Mouse (Mus musculus) midbrain, embryonic 16.5 days (tissue): Measurements from ENCODE around the gene Tctn3. TPM values are rescaled to one million over a fixed set of nuclear protein-coding genes. Genes with fewer than 3 reads are reported as not detected.
"Not testable (repeated sequence)": the region's sequence is repeated elsewhere in the genome, so short reads cannot be mapped to it uniquely, and the experiment has no call there.

Source experiments
- ATAC-seq: fragments of 200-750 bp; cut with Nextera tagmentation; 2 replicates; pipeline ENCODE4 v1.8.0; 2017; ENCODE audit warnings: moderate TSS enrichment
- H3K27ac ChIP-seq: fragments of 300-500 bp; sonication (generic); 2 replicates; pipeline ENCODE4 v1.5.1; 2014; ENCODE audit warnings: mild to moderate bottlenecking, low read length, mixed read lengths
- H3K27me3 ChIP-seq: fragments of 300-500 bp; sonication (generic); 2 replicates; pipeline ENCODE4 v1.6.1; 2014; ENCODE audit warnings: low read depth, low read length, mixed read lengths; ENCODE audit not compliant: control insufficient read depth, insufficient read depth
- H3K36me3 ChIP-seq: fragments of 300-500 bp; sonication (generic); 2 replicates; pipeline ENCODE4 v1.6.1; 2014; ENCODE audit warnings: mild to moderate bottlenecking, low read length, moderate library complexity, mixed read lengths; ENCODE audit not compliant: control insufficient read depth, insufficient read depth
- H3K4me1 ChIP-seq: fragments of 300-500 bp; sonication (generic); 2 replicates; pipeline ENCODE4 v1.6.1; 2014; ENCODE audit warnings: mild to moderate bottlenecking, low read length, mixed read lengths; ENCODE audit not compliant: control insufficient read depth, insufficient read depth
- H3K4me2 ChIP-seq: fragments of 300-500 bp; sonication (generic); 2 replicates; pipeline ENCODE4 v1.6.1; 2014; ENCODE audit warnings: mild to moderate bottlenecking, low read length, mixed read lengths
- H3K4me3 ChIP-seq: fragments of 300-500 bp; sonication (generic); 2 replicates; pipeline ENCODE4 v1.5.1; 2014; ENCODE audit warnings: low read depth, mild to moderate bottlenecking, low read length, moderate library complexity, mixed read lengths
- H3K9ac ChIP-seq: fragments of 300-500 bp; sonication (generic); 2 replicates; pipeline ENCODE4 v1.6.1; 2014; ENCODE audit warnings: low read depth, low read length, mixed read lengths
- H3K9me3 ChIP-seq: fragments of 300-500 bp; sonication (generic); replicated peaks from 2 replicates; pipeline ENCODE4 v1.6.1; 2014; ENCODE audit warnings: mild to moderate bottlenecking, low read length, mixed read lengths; ENCODE audit not compliant: control insufficient read depth, poor library complexity, severe bottlenecking
- WGBS: fragments of 180-500 bp; shearing (Covaris S2); extraction: QIAGEN DNeasy Blood & Tissue Kit; methylation state at CpG from one replicate; pipeline ENCODE4 v1.1.7; 2014; 5-methylcytosine and 5-hydroxymethylcytosine counted together
- polyA plus RNA-seq: library from polyadenylated mRNA; unstranded; fragments of >200 nt; fragmentation: Nextera tagmentation; extraction: Ambion mirVana; gene quantifications from 2 replicates; pipeline ENCODE4 v1.2.1, GENCODE M21; 2015

The Tctn3 gene
- polyA plus RNA-seq, 1 experiment from 2014 or later = 17.7 TPM

- Histone ChIP-seq H3K9me3 (no peaks in the 10 kb centered on the region), H3K27me3 (no peaks in the 10 kb centered on the region), H3K36me3 (no peaks in the 10 kb centered on the region), H3K4me3 (no peak overlapping the region), H3K9ac (no peak overlapping the region), H3K27ac (no peak overlapping the region), H3K4me2 (no peak overlapping the region), H3K4me1 (no peaks in the 10 kb centered on the region)
- WGBS = 83% methylated on average over 5 of the region's 5 CpGs
- ATAC-seq = no peak
Observed at GRCm38 (mm10) chr19:40632668-40633067, 20.6 kb upstream of the Tctn3 start.

GRCm38 (mm10) chr19:40632193-40632592 lies 20.2 kb upstream of the Tctn3 start:
- no peak overlapping the region for H3K27ac ChIP-seq
- no peaks in the 10 kb centered on the region for H3K9me3 ChIP-seq
- 89% methylated on average over 3 of the region's 3 CpGs for WGBS
- ATAC-seq = no peak
- H3K4me3 ChIP-seq = no peak overlapping the region
- H3K36me3 ChIP-seq = no peaks in the 10 kb centered on the region
- H3K4me2 ChIP-seq = no peak overlapping the region
- no peaks in the 10 kb centered on the region for H3K4me1 ChIP-seq
- no peaks in the 10 kb centered on the region for H3K27me3 ChIP-seq
- no peak overlapping the region for H3K9ac ChIP-seq

GRCm38 (mm10) chr19:40630606-40631005 lies 18.6 kb upstream of the Tctn3 start:
- no peak overlapping the region for H3K4me2 ChIP-seq
- WGBS = 83% methylated on average over 7 of the region's 7 CpGs
- no peaks in the 10 kb centered on the region for H3K27me3 ChIP-seq
- ATAC-seq = no peak
- H3K9ac ChIP-seq = no peak overlapping the region
- no peaks in the 10 kb centered on the region for H3K9me3 ChIP-seq
- H3K4me3 ChIP-seq = no peak overlapping the region
- H3K36me3 ChIP-seq = no peaks in the 10 kb centered on the region
- H3K4me1 ChIP-seq = no peaks in the 10 kb centered on the region
- no peak overlapping the region for H3K27ac ChIP-seq

GRCm38 (mm10) chr19:40630096-40630495 lies 18.1 kb upstream of the Tctn3 start:
- no peak overlapping the region for H3K4me3 ChIP-seq
- H3K9me3 ChIP-seq = no peaks in the 10 kb centered on the region
- H3K36me3 ChIP-seq = no peaks in the 10 kb centered on the region
- H3K9ac ChIP-seq = no peak overlapping the region
- no peak overlapping the region for H3K27ac ChIP-seq
- ATAC-seq = no peak
- H3K4me1 ChIP-seq = no peaks in the 10 kb centered on the region
- no peaks in the 10 kb centered on the region for H3K27me3 ChIP-seq
- 86% methylated on average over 3 of the region's 3 CpGs for WGBS
- no peak overlapping the region for H3K4me2 ChIP-seq

GRCm38 (mm10) chr19:40628950-40629349 lies 16.9 kb upstream of the Tctn3 start:
- Histone ChIP-seq H3K27ac (no peak overlapping the region), H3K9me3 (no peaks in the 10 kb centered on the region), H3K4me2 (no peak overlapping the region), H3K27me3 (no peaks in the 10 kb centered on the region), H3K9ac (no peak overlapping the region), H3K36me3 (no peaks in the 10 kb centered on the region), H3K4me3 (no peak overlapping the region), H3K4me1 (no peaks in the 10 kb centered on the region)
- no peak for ATAC-seq

GRCm38 (mm10) chr19:40625935-40626334 lies 13.9 kb upstream of the Tctn3 start:
- WGBS = 77% methylated on average over 12 of the region's 12 CpGs

GRCm38 (mm10) chr19:40621616-40622015 lies 9.6 kb upstream of the Tctn3 start:
- not testable (repeated sequence) for H3K36me3 ChIP-seq

More at GRCm38 (mm10) chr19:40625935-40626334, 13.9 kb upstream of the Tctn3 start:
- no peaks in the 10 kb centered on the region for H3K36me3 ChIP-seq
- no peak for ATAC-seq
- H3K4me3 ChIP-seq = no peak overlapping the region
- no peak overlapping the region for H3K27ac ChIP-seq
- H3K4me2 ChIP-seq = no peak overlapping the region
- no peak overlapping the region for H3K9ac ChIP-seq
- H3K27me3 ChIP-seq = no peaks in the 10 kb centered on the region
- no peaks in the 10 kb centered on the region for H3K4me1 ChIP-seq
- H3K9me3 ChIP-seq = no peaks in the 10 kb centered on the region

GRCm38 (mm10) chr19:40616021-40616420 lies 4.0 kb upstream of the Tctn3 start:
- H3K4me1 ChIP-seq = peaks cover 5% of the 10 kb centered on the region
- WGBS = 93% methylated on average over 7 of the region's 7 CpGs
- no peaks in the 10 kb centered on the region for H3K9me3 ChIP-seq
- H3K27ac ChIP-seq = no peak overlapping the region
- H3K4me3 ChIP-seq = no peak overlapping the region
- no peak overlapping the region for H3K9ac ChIP-seq
- ATAC-seq = no peak
- H3K36me3 ChIP-seq = no peaks in the 10 kb centered on the region
- no peak overlapping the region for H3K4me2 ChIP-seq
- H3K27me3 ChIP-seq = no peaks in the 10 kb centered on the region

More at GRCm38 (mm10) chr19:40621616-40622015, 9.6 kb upstream of the Tctn3 start:
- not testable (repeated sequence) for H3K4me2 ChIP-seq, H3K27ac ChIP-seq, H3K4me1 ChIP-seq, ATAC-seq, H3K4me3 ChIP-seq, H3K9ac ChIP-seq, H3K27me3 ChIP-seq, H3K9me3 ChIP-seq
- 66% methylated on average over 8 of the region's 26 CpGs for WGBS

- 85% methylated on average over 7 of the region's 7 CpGs for WGBS
- Histone ChIP-seq H3K4me1 (peaks cover 6% of the 10 kb centered on the region), H3K9me3 (no peaks in the 10 kb centered on the region), H3K27ac (no peak overlapping the region), H3K27me3 (no peaks in the 10 kb centered on the region), H3K4me3 (no peak overlapping the region), H3K36me3 (no peaks in the 10 kb centered on the region), H3K9ac (no peak overlapping the region), H3K4me2 (no peak overlapping the region)
- no peak for ATAC-seq
Observed at GRCm38 (mm10) chr19:40614811-40615210, 2.8 kb upstream of the Tctn3 start.

GRCm38 (mm10) chr19:40607676-40608075 lies 4.4 kb downstream of the Tctn3 start:
- Histone ChIP-seq H3K4me2 (no peak overlapping the region), H3K27me3 (no peaks in the 10 kb centered on the region), H3K27ac (no peak overlapping the region), H3K9ac (no peak overlapping the region), H3K4me1 (peaks cover 6% of the 10 kb centered on the region), H3K4me3 (no peak overlapping the region), H3K9me3 (no peaks in the 10 kb centered on the region), H3K36me3 (peaks cover 28% of the 10 kb centered on the region)
- no peak for ATAC-seq
- 93% methylated on average over 6 of the region's 6 CpGs for WGBS
